Mouse (Mus musculus) hindlimb bud, embryonic 11.5 days (tissue): ENCODE measurements around the gene Trpc1.

ENCODE experiments used
- DNase-seq: peaks from one replicate; pipeline ENCODE4 v3.0.0-alpha.2; 2012; ENCODE audit warnings: low read depth, low spot score; ENCODE audit errors: extremely low spot score

The Trpc1 gene

GRCm38 (mm10) chr9:95697808-95698207 is 52.4 kb downstream of the Trpc1 start:
- no peak for DNase-seq

DNA sequence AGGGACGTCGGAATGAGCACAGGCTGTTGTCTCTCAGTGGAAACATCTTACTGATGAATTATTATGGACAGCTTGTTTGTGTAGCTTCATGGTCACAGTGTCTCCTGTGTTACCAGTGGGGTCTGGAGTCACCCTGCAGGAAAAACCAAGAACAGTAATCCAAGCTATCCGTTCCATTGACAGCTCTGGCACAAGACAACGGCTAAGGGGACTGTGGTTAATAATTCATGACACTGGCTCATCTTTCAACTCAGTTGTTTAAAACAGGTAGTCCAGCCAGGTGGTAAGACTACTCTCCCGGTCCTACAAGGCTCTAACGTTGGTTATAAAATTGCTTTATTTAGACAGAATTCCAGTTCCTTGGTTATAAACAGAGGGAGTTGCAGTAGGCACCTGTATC is 53.6 kb downstream of the Trpc1 start:
- no peak for DNase-seq

- DNase-seq, result no peak
Observed at GRCm38 (mm10) chr9:95695023-95695422, 55.2 kb downstream of the Trpc1 start.

GRCm38 (mm10) chr9:95694526-95694925 is 55.6 kb downstream of the Trpc1 start:
- no peak for DNase-seq

DNA sequence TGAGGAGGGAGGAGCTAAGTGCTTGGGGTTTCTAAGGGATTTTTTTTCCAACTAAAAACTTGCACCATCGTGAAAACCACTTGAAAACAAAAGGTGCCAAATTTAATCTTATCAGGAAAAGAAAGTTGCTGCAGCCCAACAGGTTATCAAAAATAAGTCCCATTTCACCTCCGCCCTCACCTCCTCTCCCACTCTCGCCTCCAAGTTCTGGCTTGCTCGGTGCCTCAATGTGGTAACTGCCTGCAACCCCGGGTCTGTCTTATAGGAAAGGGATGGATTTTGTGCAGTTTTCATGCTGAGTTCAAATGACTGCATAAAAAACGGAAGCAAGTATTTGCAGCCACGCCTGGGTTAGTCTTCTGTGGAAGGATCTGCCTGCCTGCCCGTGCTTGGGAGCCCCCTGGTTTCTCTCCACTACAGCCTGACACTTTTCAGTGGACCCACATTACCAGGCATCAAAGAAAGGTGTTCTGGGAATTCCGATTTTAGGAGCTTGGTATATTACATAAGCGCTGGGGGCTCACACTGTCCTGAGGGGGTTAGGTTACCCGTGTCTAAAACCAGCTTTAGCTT is 56.6 kb downstream of the Trpc1 start:
- DNase-seq, result no peak

GRCm38 (mm10) chr9:95692823-95693222 is 57.4 kb downstream of the Trpc1 start:
- DNase-seq, result no peak

DNA sequence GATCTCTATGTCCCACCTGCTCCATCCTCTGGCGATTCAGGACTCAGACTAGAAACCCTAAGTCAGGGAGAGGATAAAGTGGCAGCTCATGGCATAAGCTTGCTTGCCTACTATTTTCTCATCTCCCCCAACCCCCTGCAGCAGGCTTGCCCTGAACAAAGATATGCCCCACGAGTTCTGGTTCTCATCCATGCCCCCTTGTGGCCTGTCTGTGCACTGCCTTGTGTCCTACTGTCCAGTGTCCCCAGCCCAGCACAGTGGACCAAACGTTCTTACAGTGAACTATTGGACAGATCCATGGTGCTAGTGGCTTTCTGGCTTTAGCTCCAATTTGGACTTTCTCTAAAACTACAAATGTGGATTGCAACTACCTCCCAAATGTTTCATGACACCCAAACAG is 62.1 kb downstream of the Trpc1 start:
- DNase-seq, result no peak

GRCm38 (mm10) chr9:95685660-95686440 is 64.3 kb downstream of the Trpc1 start:
- no peak for DNase-seq

- no peak for DNase-seq
Observed at GRCm38 (mm10) chr9:95680691-95681090, 69.5 kb downstream of the Trpc1 start.

GRCm38 (mm10) chr9:95679966-95680365 is 70.2 kb downstream of the Trpc1 start:
- DNase-seq, result no peak

DNA sequence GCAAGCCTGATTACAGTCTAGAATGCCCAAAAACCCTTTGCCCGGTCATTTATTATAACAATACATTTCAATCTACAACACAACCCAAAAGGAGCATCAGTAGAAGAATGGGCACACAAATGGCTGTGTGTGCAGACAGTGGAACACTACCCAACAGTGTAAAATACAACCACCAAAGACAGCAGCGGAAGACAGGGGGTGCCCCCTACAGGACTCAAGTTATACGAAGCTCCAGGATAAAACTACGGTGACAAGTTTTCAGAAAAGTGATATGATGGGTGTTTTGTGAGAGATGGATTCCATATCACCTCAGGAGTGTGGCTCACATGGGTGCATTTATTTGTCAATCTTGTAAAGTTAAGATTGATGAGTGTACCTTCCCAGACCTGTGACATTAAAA is 74.2 kb downstream of the Trpc1 start:
- DNase-seq, result no peak

- DNase-seq, result no peak
Observed at GRCm38 (mm10) chr9:95675064-95675699, 75.0 kb downstream of the Trpc1 start.

DNA sequence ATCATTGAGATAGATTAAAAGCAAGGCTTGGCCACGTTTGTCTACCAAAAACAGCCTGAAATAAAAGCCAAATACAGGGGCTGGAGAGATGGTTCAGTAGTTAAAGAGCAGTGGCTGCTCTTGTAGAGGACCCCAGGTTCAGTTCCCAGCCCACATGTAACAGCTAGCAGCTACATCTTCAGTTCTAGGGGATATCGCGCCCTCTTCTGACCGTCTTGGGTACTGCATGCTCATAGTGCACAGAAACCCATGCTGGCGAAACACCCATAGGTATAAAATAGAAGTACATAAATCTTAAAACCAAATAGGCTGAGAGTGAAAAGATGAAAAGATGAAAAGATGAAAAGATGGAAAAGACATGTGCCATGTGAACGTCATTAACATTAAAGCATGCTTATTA is 77.4 kb downstream of the Trpc1 start:
- DNase-seq, result no peak

DNA sequence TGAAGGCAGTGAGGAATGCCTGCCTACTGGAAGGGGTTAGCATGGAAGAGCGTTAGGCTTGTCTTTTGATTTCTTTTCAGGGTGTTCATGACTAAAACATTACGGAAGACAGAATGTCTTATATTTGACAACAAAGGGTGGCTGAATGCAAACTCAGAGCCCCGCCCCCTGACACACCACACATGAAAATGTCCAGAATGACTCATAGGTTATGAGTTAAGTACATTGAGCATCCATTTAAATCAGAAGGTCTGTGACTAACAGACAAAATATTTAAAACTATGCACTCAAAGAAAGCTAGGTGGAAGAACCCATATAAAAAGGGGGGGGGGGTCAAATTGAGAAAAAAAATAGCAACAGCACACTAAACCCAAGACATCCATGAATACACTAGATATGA is 77.8 kb downstream of the Trpc1 start:
- DNase-seq, result no peak

DNA sequence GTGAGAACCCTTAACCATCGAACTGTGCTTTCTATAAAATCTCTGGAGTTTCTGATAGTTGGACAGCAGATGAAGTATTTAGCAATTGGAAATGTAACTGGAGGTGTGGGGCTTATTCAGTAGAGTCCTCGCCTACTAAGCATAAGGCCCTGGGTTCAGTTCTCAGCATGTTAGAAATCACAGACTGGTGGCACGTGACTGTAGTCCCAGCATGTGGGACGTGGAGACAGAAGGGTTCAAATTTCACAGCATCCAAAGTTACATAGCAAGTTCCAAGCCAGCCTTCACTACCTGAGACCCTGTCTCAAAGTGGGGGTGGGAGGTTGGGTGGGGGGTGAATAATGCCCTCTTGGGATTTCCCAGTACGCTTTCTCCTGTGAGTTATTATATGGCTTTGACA is 81.9 kb downstream of the Trpc1 start:
- DNase-seq, result no peak

DNA sequence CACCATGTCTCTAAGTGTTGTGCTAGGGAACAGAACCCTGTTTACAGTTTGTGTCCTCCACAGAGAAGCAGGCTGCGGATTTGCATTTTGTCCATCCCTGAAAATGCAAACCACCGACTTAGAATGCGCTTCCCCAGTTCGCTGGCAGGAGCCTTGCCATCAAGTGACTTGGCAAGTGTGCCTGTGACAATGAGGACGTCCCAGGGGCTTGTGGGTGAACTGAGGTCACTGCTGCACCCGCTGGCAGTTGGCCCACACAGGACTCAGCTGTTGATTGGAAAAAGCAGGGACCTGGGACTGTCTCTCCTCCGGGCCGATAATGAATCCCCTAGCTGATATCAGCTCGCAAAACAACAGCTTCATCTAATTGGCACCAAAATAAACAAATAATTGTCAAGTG is 82.3 kb downstream of the Trpc1 start:
- no peak for DNase-seq

DNA sequence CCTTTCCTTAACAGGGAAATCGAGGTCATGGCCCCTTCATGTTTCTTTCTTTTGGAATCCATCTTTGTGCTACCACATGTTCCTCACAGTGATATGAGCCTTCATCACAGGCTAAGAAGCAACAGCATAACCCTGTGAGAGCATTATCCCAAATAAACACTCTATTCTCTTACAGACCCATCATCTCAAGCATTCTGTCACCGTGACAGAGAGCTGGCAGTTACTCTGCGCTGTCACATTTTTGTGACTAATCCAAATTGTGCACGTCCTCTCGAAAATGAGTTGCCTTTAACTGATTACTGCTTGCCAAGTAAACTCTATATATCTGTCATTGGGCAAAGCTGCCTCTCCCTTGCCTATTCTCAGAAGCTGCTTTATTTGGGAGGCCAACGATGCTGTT is 84.3 kb downstream of the Trpc1 start:
- no peak for DNase-seq

GRCm38 (mm10) chr9:95664290-95664989 is 85.7 kb downstream of the Trpc1 start:
- DNase-seq, result no peak

GRCm38 (mm10) chr9:95657941-95658340 is 92.2 kb downstream of the Trpc1 start:
- DNase-seq, result no peak
